Mouse (Mus musculus) spleen, adult 2 months (tissue): Measurements from ENCODE around the gene Gm3159. TPM values are rescaled to one million over a fixed set of nuclear protein-coding genes. Genes with fewer than 3 reads are reported as not detected.
"Not testable (repeated sequence)": the region's sequence is repeated elsewhere in the genome, so short reads cannot be mapped to it uniquely, and the experiment has no call there.

ENCODE experiments used
- DNase-seq, 2 experiments: peaks; one replicate each; pipeline versions ENCODE4 v3.0.0 to v3.0.0-alpha.2; 2012 to 2021; ENCODE audit warnings: low spot score in 2 of 2, low read depth in 1 of 2
- H3K27ac ChIP-seq: fragments of 200-500 bp; 2 replicates; pipeline ENCODE4 v1.5.1; 2012; ENCODE audit warnings: low read length, inconsistent platforms; ENCODE audit not compliant: insufficient read depth
- H3K27me3 ChIP-seq: fragments of 200-500 bp; 2 replicates; pipeline ENCODE4 v1.6.1; 2012; ENCODE audit warnings: mild to moderate bottlenecking, moderate library complexity, low read length, inconsistent platforms; ENCODE audit not compliant: control insufficient read depth, insufficient read depth
- H3K36me3 ChIP-seq: fragments of 200-500 bp; 2 replicates; pipeline ENCODE4 v1.6.1; 2012; ENCODE audit warnings: mild to moderate bottlenecking, low read length, inconsistent platforms; ENCODE audit not compliant: control insufficient read depth, insufficient read depth
- H3K4me1 ChIP-seq: fragments of 200-500 bp; 2 replicates; pipeline ENCODE4 v1.6.1; 2011; ENCODE audit warnings: inconsistent platforms; ENCODE audit not compliant: control insufficient read depth, insufficient read depth, insufficient read length
- H3K4me3 ChIP-seq: fragments of 200-500 bp; 2 replicates; pipeline ENCODE4 v1.5.1; 2011; ENCODE audit warnings: mild to moderate bottlenecking, inconsistent platforms; ENCODE audit not compliant: insufficient read depth, insufficient read length; ENCODE audit errors: extremely low read depth
- WGBS: fragments of 180-500 bp; shearing (Covaris S2); methylation state at CpG from one replicate; pipeline ENCODE4 v1.1.7; 2018; 5-methylcytosine and 5-hydroxymethylcytosine counted together
- polyA plus RNA-seq: library from polyadenylated mRNA; depleted of rRNA; stranded (reverse); fragments of >200 nt; gene quantifications from 2 replicates; pipeline ENCODE4 v1.2.3, GENCODE M21; 2012; rRNA removed

The Gm3159 gene
- not detected in 2 replicates for polyA plus RNA-seq

DNA sequence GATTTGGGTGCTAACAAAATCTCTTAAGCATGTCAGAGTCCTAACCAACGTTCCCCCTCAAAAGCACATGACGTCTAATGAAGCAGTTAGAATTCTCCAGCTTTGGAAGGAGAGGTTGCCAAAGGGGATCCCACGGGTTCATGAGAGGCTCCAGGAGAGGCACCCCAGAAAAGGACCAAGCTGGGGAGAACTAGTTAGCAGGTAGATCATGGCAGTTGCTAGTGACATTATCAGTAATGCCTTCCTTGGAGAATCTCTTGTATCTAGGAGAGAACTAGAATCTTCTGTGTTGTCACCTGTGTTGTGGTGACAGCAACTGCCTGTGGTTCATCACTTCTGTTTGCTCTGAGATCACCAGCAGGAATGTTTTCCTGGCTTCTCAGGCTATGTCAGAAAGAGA is at the start of gene Gm3159:
Gm3159 (plus strand) TSS at position 301 of the 400 bp plus-strand sequence.
- H3K27ac ChIP-seq, H3K36me3 ChIP-seq, DNase-seq, H3K4me3 ChIP-seq, H3K27me3 ChIP-seq, H3K4me1 ChIP-seq: not testable (repeated sequence)
- 70% methylated on average over 3 of the region's 3 CpGs for WGBS

DNA sequence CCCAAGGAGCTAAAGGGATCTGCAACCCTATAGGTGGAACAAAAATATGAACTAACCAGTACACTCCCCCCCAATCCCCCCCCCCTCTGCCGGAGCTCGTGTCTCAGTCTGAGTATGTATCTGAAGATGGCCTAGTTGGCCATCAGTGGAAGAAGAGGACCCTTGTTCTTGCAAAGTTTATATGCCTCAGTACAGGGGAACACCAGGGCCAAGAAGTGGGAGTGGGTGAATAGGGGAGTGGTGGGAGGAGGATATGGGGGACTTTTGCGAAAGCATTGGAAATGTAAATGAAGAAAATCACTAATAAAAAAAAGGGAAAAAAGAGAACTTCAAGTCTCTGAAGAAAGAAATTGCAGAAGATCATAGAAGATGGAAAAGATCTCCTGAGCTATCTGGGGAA is 28.3 kb upstream of the Gm3159 start:
- not testable (repeated sequence) for H3K36me3 ChIP-seq, DNase-seq, H3K27ac ChIP-seq, H3K4me3 ChIP-seq, H3K4me1 ChIP-seq, H3K27me3 ChIP-seq
- WGBS, result 83% methylated on average over 3 of the region's 3 CpGs

DNA sequence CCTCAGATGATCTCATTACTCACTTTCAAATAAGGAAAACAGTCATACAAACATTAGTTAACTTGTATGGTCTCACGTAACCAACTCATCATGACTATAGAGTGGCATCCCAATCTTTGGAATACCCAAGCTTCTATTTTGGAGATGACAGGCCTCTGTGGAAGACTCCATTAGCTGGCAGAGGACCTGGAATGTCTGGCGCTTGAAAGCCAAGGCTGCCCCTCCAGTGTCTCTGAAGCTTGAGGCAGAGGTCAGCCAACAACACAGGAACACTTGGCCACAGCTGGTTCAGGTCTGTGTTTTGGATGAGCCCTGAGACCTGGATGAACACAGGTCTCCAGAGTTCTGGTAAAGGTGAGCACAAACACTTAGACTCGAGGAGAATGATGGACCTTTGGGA is 27.6 kb upstream of the Gm3159 start:
- not testable (repeated sequence) for DNase-seq, H3K27me3 ChIP-seq, H3K4me3 ChIP-seq, H3K36me3 ChIP-seq, H3K4me1 ChIP-seq, H3K27ac ChIP-seq
- WGBS, result 80% methylated on average over 3 of the region's 3 CpGs

DNA sequence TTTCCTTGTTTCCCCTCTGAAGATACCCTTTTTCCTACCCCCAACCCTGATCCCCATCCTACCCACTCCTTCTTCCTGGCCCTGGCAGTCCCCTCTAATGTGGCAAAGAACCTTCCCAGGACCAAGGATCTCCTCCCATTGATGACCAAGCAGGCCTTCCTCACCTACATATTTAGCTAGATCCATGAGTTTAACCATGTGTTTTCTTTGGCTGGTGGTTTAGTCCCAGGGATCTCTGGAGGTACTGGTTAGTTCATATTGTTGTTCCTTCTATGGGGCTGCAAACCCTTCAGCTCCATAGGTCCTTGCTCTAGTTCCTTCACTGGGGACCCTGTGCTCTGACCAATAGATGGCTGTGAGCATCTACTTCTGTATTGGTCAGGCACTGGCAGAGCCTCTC is 19.5 kb upstream of the Gm3159 start:
- H3K27ac ChIP-seq, DNase-seq, H3K36me3 ChIP-seq, H3K4me1 ChIP-seq, H3K4me3 ChIP-seq, H3K27me3 ChIP-seq: not testable (repeated sequence)

DNA sequence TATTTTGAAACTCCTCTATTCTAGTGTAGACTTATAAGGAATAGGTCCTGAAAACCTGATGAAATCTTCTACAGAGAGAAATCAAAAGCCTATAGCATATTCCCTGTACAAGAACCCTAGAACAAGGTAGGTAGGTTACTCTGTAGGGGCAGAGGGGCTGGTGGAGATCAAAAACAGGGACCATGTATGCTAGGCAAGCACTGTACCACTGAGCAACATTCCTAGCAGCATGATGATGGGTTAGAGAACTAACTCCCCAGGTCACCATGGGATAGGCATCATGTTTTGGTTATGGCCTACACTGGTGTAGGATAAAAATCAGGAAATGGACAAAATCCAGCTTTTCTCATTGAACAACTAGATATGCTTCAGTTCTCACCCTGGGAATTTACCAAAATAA is 11.7 kb upstream of the Gm3159 start:
- DNase-seq, H3K27ac ChIP-seq, H3K4me3 ChIP-seq, H3K27me3 ChIP-seq, H3K36me3 ChIP-seq, H3K4me1 ChIP-seq: not testable (repeated sequence)

DNA sequence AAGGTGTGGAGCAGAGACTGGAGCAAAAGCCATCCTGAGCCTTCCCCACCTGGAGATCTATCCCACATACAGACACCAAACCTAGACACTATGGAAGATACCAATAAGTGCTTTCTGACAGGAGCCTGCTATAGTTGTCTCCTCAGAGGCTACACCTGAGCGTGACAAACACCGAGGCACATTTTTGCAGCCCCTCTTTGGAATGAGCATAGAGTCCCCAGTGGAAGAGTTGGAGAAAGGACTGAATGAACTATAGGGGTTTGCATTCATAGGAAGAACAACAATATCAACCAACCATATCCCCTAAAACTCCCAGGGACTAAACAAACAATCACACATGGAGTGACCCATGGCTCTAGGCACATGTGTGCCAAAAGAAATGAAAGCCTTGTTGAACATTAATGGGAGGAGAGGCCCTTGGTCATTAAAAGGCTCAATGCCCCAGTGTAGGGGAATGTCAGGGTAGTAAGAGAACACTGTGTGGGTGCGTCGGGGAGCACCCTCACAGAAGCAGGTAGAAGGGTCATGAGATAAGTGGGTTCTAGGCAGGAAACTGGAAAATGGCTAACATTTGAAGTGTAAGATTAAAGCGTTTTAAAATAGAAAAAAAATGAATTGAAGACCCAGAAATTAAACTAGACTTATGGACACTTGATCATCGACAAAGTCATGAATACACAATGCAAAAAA is 4.3 kb upstream of the Gm3159 start:
- not testable (repeated sequence) for H3K27me3 ChIP-seq, DNase-seq, H3K36me3 ChIP-seq, H3K4me1 ChIP-seq, H3K27ac ChIP-seq, H3K4me3 ChIP-seq
- WGBS, result 97% methylated on average over 4 of the region's 6 CpGs

DNA sequence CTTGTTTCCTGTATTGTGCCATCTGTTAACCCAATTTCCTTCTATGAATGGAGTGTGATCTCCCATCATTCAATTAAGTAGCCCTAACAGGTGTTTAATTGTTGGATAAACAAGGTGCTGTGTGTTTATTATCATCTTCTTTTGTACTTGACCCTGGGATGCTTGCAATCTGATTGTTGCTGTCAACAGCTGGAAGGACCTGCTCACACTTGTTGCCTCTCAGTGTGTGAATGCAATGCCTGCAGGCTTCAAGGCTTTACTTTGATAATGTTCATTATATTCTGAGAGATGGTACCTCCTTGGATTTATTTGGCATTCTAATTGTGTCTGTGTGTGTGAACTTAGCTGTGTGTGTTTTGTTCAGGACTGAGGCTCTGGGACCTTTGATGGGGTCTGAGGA is 1.3 kb downstream of the Gm3159 start:
- not testable (repeated sequence) for DNase-seq, H3K4me1 ChIP-seq, H3K4me3 ChIP-seq, H3K27me3 ChIP-seq, H3K36me3 ChIP-seq, H3K27ac ChIP-seq

DNA sequence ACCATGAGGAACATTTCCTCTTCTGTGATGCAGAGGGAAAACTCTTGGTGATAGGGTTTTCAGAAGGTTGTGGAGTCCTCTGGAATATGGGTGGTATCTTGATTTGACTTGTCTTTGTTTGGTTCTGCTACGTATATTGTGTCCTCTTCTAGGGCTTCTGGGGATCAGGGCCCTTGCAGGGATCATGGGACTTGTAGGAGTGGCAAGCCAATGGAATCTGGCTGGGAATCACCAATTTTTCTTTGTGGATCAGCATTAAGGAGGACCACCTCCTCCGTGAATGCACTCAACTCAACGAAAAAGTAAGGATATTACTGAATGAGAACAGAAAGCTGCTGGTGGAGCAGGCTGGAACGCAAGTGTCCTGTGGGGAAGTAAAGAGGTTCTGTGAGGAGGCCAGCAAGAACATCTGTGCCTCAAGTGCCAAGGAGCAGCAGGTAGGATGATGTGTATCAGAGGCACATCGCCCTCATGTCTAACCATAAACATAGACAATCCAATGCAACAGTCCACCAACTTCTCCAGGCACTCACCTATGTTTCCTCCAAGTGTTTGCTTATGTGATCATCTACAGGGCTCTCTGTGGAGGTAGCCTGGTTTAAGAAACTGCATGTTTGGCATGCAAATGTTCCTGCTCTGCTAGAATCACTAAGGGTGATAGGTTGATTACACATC is 2.9 kb downstream of the Gm3159 start:
- H3K36me3 ChIP-seq, H3K4me3 ChIP-seq, H3K27me3 ChIP-seq, H3K4me1 ChIP-seq, DNase-seq, H3K27ac ChIP-seq: not testable (repeated sequence)
- WGBS, result 83% methylated on average over 5 of the region's 5 CpGs

DNA sequence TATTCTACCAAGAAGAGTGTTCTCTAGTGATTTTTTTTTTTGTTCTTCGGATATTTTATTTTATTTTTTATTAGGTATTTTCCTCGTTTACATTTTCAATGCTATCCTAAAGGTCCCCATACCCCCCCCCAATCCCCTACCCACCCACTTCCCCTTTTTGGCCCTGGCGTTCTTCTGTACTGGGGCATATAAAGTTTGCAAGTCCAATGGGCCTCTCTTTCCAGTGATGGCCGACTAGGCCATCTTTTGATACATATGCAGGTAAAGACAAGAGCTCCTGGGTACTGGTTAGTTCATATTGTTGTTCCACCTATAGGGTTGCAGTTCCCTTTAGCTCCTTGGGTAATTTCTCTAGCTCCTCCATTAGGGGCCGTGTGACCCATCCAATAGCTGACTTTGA is 3.9 kb downstream of the Gm3159 start:
- not testable (repeated sequence) for H3K36me3 ChIP-seq, H3K4me1 ChIP-seq, H3K4me3 ChIP-seq, DNase-seq, H3K27ac ChIP-seq, H3K27me3 ChIP-seq
- 67% methylated on average over 5 of the region's 5 CpGs for WGBS

DNA sequence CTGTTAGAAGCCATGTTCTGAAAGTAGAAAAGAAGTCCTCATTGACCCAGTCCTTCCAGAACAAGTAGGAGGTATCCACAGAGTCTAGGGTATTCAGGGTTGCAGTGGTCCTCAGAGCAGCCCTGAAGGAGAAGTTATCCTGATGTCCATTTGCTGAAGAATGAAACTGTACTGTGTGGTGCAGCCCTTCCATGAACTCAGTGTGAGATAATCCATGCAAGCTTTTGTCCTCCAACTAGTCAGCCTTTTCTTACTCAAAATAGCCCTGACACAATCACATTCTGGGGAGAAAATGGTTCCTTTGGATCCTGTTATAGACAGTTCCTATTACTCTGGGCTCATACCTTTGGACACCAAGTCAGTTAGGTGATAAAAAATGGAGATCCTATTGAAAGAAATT is 6.5 kb downstream of the Gm3159 start:
- DNase-seq, H3K4me1 ChIP-seq, H3K36me3 ChIP-seq, H3K27ac ChIP-seq, H3K4me3 ChIP-seq, H3K27me3 ChIP-seq: not testable (repeated sequence)

DNA sequence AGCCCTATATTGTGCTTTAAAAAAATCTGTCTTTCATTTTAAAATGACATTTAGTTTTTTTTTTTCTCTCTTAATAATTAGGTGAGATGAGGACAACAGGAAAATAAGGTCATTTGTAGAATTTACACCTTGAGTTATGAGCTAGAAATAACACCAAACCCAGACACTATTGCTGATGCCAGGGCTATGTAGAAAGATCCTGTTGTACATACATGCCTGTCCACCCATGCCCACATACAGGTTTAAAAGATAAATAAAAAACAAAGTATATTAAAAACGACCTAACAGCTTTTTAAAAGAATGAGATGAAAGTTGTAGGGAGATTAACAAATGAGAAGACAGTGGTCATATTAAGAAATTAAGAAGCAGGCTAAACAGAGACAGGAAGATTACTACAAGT is 12.6 kb downstream of the Gm3159 start:
- not testable (repeated sequence) for DNase-seq, H3K36me3 ChIP-seq, H3K27ac ChIP-seq, H3K4me1 ChIP-seq, H3K4me3 ChIP-seq, H3K27me3 ChIP-seq
- WGBS, result 55% methylated on average over 1 of the region's 1 CpGs
